Mouse (Mus musculus) right cerebral cortex, adult 2 months (tissue): ENCODE measurements around the gene Cpeb3.
A peak's percentile ranks its signal among the peaks of the same experiment; 100 is the strongest.
"Not testable (repeated sequence)": the region's sequence is repeated elsewhere in the genome, so short reads cannot be mapped to it uniquely, and the experiment has no call there.

Experiments used
- DNase-seq, 2 experiments: peaks; one replicate each; pipeline ENCODE4 v3.0.0; 2021 to 2022; ENCODE audit warnings: low spot score in 2 of 2

Gene Cpeb3

GRCm38 (mm10) chr19:37208176-37208755 is at the start of gene Cpeb3:
Gene Cpeb3, minus strand, starts transcription at chr19:37208601.
- peak; percentile 25 to 39 for DNase-seq

- DNase-seq = peak; percentile 76 to 80
These were observed 46.9 kb upstream of the Cpeb3 start for GRCm38 (mm10) chr19:37255321-37255720.

GRCm38 (mm10) chr19:37252104-37252503 is 43.7 kb upstream of the Cpeb3 start:
- DNase-seq = no peak

- DNase-seq = no peak
These were observed 39.8 kb upstream of the Cpeb3 start for GRCm38 (mm10) chr19:37248199-37248598.

- no peak for DNase-seq
These were observed 38.5 kb upstream of the Cpeb3 start for GRCm38 (mm10) chr19:37246859-37247258.

- DNase-seq = no peak
These were observed 34.3 kb upstream of the Cpeb3 start for GRCm38 (mm10) chr19:37242707-37243106.

GRCm38 (mm10) chr19:37241201-37241600 is 32.8 kb upstream of the Cpeb3 start:
- no peak for DNase-seq

GRCm38 (mm10) chr19:37239096-37239495 is 30.7 kb upstream of the Cpeb3 start:
- DNase-seq = no peak

- no peak for DNase-seq
These were observed 30.2 kb upstream of the Cpeb3 start for GRCm38 (mm10) chr19:37238651-37239050.

GRCm38 (mm10) chr19:37237712-37238437 is 29.5 kb upstream of the Cpeb3 start:
- DNase-seq = no peak

- DNase-seq = no peak
These were observed 28.9 kb upstream of the Cpeb3 start for GRCm38 (mm10) chr19:37237306-37237705.

- DNase-seq = no peak
These were observed 27.4 kb upstream of the Cpeb3 start for GRCm38 (mm10) chr19:37235818-37236217.

GRCm38 (mm10) chr19:37233561-37234539 is 25.4 kb upstream of the Cpeb3 start:
- no peak for DNase-seq

- not testable (repeated sequence) for DNase-seq
These were observed 24.2 kb upstream of the Cpeb3 start for GRCm38 (mm10) chr19:37232598-37232997.

- DNase-seq = no peak
These were observed 16.9 kb upstream of the Cpeb3 start for GRCm38 (mm10) chr19:37225197-37225862.

- DNase-seq = no peak
These were observed 6.3 kb upstream of the Cpeb3 start for GRCm38 (mm10) chr19:37214711-37215110.

GRCm38 (mm10) chr19:37211416-37211815 is 3.0 kb upstream of the Cpeb3 start:
- no peak for DNase-seq

- DNase-seq = no peak
These were observed 2.1 kb upstream of the Cpeb3 start for GRCm38 (mm10) chr19:37210457-37210856.

GRCm38 (mm10) chr19:37209467-37210128 is 1.2 kb upstream of the Cpeb3 start:
- DNase-seq = no peak

GRCm38 (mm10) chr19:37208986-37209385 is 585 bp upstream of the Cpeb3 start:
- DNase-seq = no peak
